Mouse (Mus musculus): ENCODE data around the gene Srcap. TPM values are rescaled to one million over a fixed set of nuclear protein-coding genes. Genes with fewer than 3 reads are reported as not detected.

Srcap gene
- polyA plus RNA-seq, 1 experiment from 2014 or later = 39.6 TPM

GRCm38 (mm10) chr7:127588011-127588871 lies 76.5 kb downstream of the Srcap start, which contains the start of the genes Ccdc189 and Rnf40:
Gene Ccdc189 (minus strand): TSS chr7:127588595.
Gene Rnf40 (plus strand): TSS chr7:127588767.
- peak; percentile 97 for ATAC-seq (ENCODE audit: low FRiP score, low TSS enrichment)

DNA sequence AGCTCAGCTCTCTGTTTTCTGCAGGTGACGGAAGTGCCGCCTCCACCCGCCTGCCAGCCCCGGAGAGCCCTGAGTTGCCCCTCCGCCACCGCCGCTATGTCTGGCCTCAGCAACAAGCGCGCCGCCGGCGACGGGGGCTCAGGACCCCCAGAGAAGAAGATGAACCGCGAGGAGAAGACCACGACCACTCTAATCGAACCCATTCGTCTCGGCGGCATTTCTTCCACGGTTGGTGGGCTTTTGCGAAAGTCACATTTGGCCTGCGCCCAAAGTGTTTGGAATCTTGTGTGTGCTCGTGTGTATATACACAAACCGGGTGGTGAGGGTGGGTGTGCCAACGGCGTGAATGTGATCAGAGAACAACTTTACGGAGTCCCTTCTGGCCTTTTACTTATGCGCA lies 77.1 kb downstream of the Srcap start:
- WGBS = 2% methylated on average over 29 of the region's 29 CpGs
- peak overlapping the region; percentile 82 for H3K4me3 ChIP-seq (ENCODE audit: low read length)
- H3K27ac ChIP-seq (ENCODE audit: low read length) = no peak overlapping the region; the same call in 1 of the 2 replicates

More at GRCm38 (mm10) chr7:127588011-127588871, 76.5 kb downstream of the Srcap start, which contains the start of the genes Ccdc189 and Rnf40:
- Histone ChIP-seq H3K4me1 (ENCODE audit: insufficient read depth, low read length) (peaks cover 17% of the 10 kb centered on the region), H3K27ac (ENCODE audit: low read length) (peak within 1 kb of the TSS; percentile 83), H3K27me3 (ENCODE audit: insufficient read depth, low read length) (no peaks in the 10 kb centered on the region), H3K4me2 (replicated peaks; ENCODE audit: low read depth, low read length) (peak within 1 kb of the TSS; percentile 77), H3K9ac (replicated peaks; ENCODE audit: low read length) (peak within 1 kb of the TSS; percentile 80), H3K36me3 (ENCODE audit: insufficient read depth, low read length) (peaks cover 42% of the 10 kb centered on the region), H3K4me3 (ENCODE audit: low read length) (peak within 1 kb of the TSS; percentile 82), H3K9me3 (ENCODE audit: low read length) (no peaks in the 10 kb centered on the region)
- 0% methylated on average over 50 of the region's 50 CpGs for WGBS

DNA sequence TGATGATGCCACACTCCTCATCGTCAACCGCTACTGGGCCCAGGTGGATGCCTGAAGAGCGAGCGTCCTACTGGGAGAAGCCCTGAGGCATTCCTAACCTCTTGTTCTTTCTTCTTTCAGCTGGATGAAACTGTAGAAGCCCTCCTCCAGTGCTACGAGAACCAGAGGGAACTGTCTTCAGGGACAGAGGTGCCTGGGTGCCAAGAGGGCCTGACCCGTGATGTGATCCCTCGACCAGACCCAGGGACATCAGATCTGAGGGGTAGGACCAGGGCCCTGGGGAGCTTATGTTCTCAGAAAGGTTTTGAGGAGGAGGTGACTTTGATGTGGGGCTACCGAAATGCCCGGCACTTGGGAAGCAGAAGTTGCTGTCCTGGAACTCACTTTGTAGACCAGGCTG lies 77.9 kb downstream of the Srcap start:
- Histone ChIP-seq H3K9me3 (ENCODE audit: low read length) (no peaks in the 10 kb centered on the region), H3K4me1 (ENCODE audit: insufficient read depth, low read length) (peaks cover 17% of the 10 kb centered on the region), H3K36me3 (ENCODE audit: insufficient read depth, low read length) (peaks cover 44% of the 10 kb centered on the region), H3K4me2 (replicated peaks; ENCODE audit: low read depth, low read length) (peak overlapping the region; percentile 77), H3K27ac (ENCODE audit: low read length) (no peak overlapping the region), H3K9ac (replicated peaks; ENCODE audit: low read length) (peak overlapping the region; percentile 80), H3K27me3 (ENCODE audit: insufficient read depth, low read length) (no peaks in the 10 kb centered on the region), H3K4me3 (ENCODE audit: low read length) (peak overlapping the region; percentile 82)
- WGBS = 84% methylated on average over 9 of the region's 9 CpGs
- ATAC-seq (ENCODE audit: low FRiP score, low TSS enrichment) = no peak

More for the DNA sequence above, 77.1 kb downstream of the Srcap start:
- Histone ChIP-seq H3K9me3 (ENCODE audit: low read length) (no peaks in the 10 kb centered on the region), H3K4me2 (replicated peaks; ENCODE audit: low read depth, low read length) (peak overlapping the region; percentile 77), H3K36me3 (ENCODE audit: insufficient read depth, low read length) (peaks cover 42% of the 10 kb centered on the region), H3K9ac (replicated peaks; ENCODE audit: low read length) (peak overlapping the region; percentile 80), H3K27me3 (ENCODE audit: insufficient read depth, low read length) (no peaks in the 10 kb centered on the region), H3K4me1 (ENCODE audit: insufficient read depth, low read length) (peaks cover 17% of the 10 kb centered on the region)
- no peak for ATAC-seq (ENCODE audit: low FRiP score, low TSS enrichment)

GRCm38 (mm10) chr7:127591108-127591507 lies 79.3 kb downstream of the Srcap start:
- Histone ChIP-seq H3K9me3 (ENCODE audit: low read length) (no peaks in the 10 kb centered on the region), H3K4me2 (replicated peaks; ENCODE audit: low read depth, low read length) (no peak overlapping the region), H3K9ac (replicated peaks; ENCODE audit: low read length) (no peak overlapping the region), H3K27me3 (ENCODE audit: insufficient read depth, low read length) (no peaks in the 10 kb centered on the region), H3K36me3 (ENCODE audit: insufficient read depth, low read length) (peaks cover 59% of the 10 kb centered on the region), H3K4me3 (ENCODE audit: low read length) (no peak overlapping the region), H3K4me1 (ENCODE audit: insufficient read depth, low read length) (peaks cover 17% of the 10 kb centered on the region), H3K27ac (ENCODE audit: low read length) (no peak overlapping the region)
- WGBS = 93% methylated on average over 10 of the region's 10 CpGs
- ATAC-seq (ENCODE audit: low FRiP score, low TSS enrichment) = no peak

DNA sequence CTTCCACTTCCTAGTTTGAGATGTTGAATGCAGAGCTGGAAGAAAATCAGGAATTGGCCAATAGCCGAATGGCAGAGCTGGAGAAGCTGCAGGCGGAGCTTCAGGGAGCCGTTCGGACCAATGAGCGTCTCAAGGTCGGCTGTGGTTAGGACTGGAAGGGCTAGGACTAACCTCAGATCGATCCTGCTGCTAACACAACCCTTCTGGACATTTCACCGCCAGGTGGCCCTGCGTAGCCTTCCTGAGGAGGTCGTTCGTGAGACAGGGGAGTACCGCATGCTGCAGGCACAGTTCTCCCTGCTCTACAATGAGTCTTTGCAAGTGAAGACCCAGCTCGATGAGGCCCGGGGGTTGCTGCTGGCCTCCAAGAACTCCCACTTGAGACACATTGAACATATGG lies 80.8 kb downstream of the Srcap start:
- peaks cover 9% of the 10 kb centered on the region for H3K4me1 ChIP-seq (ENCODE audit: insufficient read depth, low read length)
- H3K4me2 ChIP-seq (replicated peaks; ENCODE audit: low read depth, low read length) = no peak overlapping the region

DNA sequence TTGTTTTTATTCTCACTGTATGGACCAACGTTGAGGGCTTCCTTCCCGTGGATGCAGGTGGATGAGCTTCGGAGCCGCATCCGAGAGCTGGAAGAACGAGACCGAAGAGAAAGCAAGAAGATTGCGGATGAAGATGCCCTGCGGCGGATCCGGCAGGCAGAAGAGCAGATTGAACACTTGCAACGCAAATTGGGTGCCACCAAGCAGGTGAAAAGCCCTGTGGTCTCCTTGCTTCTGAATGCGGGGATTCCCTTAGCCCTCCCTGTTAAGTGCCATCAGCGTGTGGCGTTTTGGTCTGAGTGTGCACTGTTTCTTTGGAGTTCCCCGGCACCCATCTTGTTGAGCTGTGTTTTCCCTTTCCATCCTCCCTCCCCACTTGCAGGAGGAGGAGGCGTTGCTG lies 85.0 kb downstream of the Srcap start:
- Histone ChIP-seq H3K4me1 (ENCODE audit: insufficient read depth, low read length) (no peaks in the 10 kb centered on the region), H3K9ac (replicated peaks; ENCODE audit: low read length) (no peak overlapping the region), H3K27me3 (ENCODE audit: insufficient read depth, low read length) (no peaks in the 10 kb centered on the region), H3K27ac (ENCODE audit: low read length) (no peak overlapping the region), H3K36me3 (ENCODE audit: insufficient read depth, low read length) (peaks cover 91% of the 10 kb centered on the region), H3K4me2 (replicated peaks; ENCODE audit: low read depth, low read length) (no peak overlapping the region), H3K9me3 (ENCODE audit: low read length) (no peaks in the 10 kb centered on the region), H3K4me3 (ENCODE audit: low read length) (no peak overlapping the region)
- ATAC-seq (ENCODE audit: low FRiP score, low TSS enrichment) = no peak
- 94% methylated on average over 17 of the region's 17 CpGs for WGBS

More for the DNA sequence above, 80.8 kb downstream of the Srcap start:
- no peaks in the 10 kb centered on the region for H3K27me3 ChIP-seq (ENCODE audit: insufficient read depth, low read length)
- peaks cover 74% of the 10 kb centered on the region for H3K36me3 ChIP-seq (ENCODE audit: insufficient read depth, low read length)
- no peak overlapping the region for H3K9ac ChIP-seq (replicated peaks; ENCODE audit: low read length)
- H3K4me3 ChIP-seq (ENCODE audit: low read length) = no peak overlapping the region
- no peak overlapping the region for H3K27ac ChIP-seq (ENCODE audit: low read length)
- H3K9me3 ChIP-seq (ENCODE audit: low read length) = no peaks in the 10 kb centered on the region
- no peak for ATAC-seq (ENCODE audit: low FRiP score, low TSS enrichment)
- WGBS = 87% methylated on average over 14 of the region's 14 CpGs

DNA sequence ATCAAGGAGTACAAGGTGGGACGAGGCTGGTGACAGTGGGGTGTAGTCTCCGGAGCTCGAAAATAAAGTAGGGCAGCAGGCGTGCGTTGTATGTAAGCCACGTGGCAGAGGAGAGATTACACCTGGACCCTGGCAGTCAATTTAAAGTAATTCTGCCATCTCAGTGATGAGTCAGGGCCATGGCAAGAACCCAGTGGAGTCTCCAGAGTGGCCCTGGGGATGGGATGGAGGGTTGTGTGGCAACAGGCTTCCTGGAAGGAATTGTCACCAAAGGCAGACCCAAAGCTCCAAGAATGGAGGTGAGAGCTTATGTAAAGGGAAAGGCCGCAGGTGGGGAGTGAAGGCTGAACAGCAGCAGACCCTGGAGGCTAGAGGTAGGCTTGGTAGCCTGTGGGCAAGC lies 88.8 kb downstream of the Srcap start:
- Histone ChIP-seq H3K27me3 (ENCODE audit: insufficient read depth, low read length) (no peaks in the 10 kb centered on the region), H3K9me3 (ENCODE audit: low read length) (no peaks in the 10 kb centered on the region), H3K36me3 (ENCODE audit: insufficient read depth, low read length) (peaks cover 73% of the 10 kb centered on the region), H3K9ac (replicated peaks; ENCODE audit: low read length) (no peak overlapping the region), H3K27ac (ENCODE audit: low read length) (no peak overlapping the region), H3K4me2 (replicated peaks; ENCODE audit: low read depth, low read length) (no peak overlapping the region), H3K4me3 (ENCODE audit: low read length) (no peak overlapping the region), H3K4me1 (ENCODE audit: insufficient read depth, low read length) (no peaks in the 10 kb centered on the region)
- 93% methylated on average over 7 of the region's 7 CpGs for WGBS
- no peak for ATAC-seq (ENCODE audit: low FRiP score, low TSS enrichment)

DNA sequence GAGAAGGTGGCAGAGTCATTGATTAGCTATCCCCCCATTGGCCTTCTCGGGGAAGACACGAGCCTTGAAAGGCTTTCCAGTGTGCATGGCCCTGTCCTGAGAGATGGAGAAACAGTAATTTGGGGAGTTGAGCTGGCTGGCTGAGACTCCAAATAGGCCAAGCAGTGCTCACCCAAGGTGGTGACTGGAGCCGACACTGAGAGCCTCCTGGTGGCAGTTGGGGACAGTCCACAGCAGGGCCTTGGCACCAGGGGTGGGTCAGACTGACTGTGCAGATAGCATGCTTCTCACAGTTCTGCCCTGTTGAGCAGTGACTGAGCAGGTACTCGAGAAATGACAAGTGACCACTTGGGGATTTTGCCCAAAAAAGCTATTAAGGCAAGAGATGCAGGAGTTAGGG lies 90.0 kb downstream of the Srcap start:
- 79% methylated on average over 4 of the region's 4 CpGs for WGBS
- Histone ChIP-seq H3K4me1 (ENCODE audit: insufficient read depth, low read length) (no peaks in the 10 kb centered on the region), H3K9me3 (ENCODE audit: low read length) (no peaks in the 10 kb centered on the region), H3K27ac (ENCODE audit: low read length) (no peak overlapping the region), H3K4me3 (ENCODE audit: low read length) (no peak overlapping the region), H3K9ac (replicated peaks; ENCODE audit: low read length) (no peak overlapping the region), H3K4me2 (replicated peaks; ENCODE audit: low read depth, low read length) (no peak overlapping the region), H3K36me3 (ENCODE audit: insufficient read depth, low read length) (peaks cover 62% of the 10 kb centered on the region), H3K27me3 (ENCODE audit: insufficient read depth, low read length) (no peaks in the 10 kb centered on the region)
- ATAC-seq (ENCODE audit: low FRiP score, low TSS enrichment) = no peak

DNA sequence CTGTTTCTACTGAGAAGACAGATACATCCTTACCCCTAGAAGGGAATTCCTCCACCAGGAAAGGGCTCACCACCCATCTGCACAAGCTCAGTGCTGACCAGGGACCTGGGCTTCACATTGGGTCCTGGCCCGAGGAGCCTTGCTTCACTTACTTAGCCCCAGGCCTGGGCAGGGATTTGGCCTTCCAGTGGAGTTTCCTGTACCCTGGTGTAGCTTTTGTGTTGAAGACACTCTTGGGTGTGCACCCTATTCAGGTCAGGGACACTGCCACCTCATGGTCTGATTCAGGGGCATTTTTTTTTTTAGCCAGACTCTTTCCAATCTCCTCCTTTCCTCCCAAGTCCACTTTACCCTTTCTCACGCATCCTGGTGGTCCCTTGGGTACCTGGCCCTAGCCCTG lies 91.1 kb downstream of the Srcap start:
- H3K4me1 ChIP-seq (ENCODE audit: insufficient read depth, low read length) = no peaks in the 10 kb centered on the region
- H3K4me3 ChIP-seq (ENCODE audit: low read length) = no peak overlapping the region
- ATAC-seq (ENCODE audit: low FRiP score, low TSS enrichment) = no peak
- no peak overlapping the region for H3K27ac ChIP-seq (ENCODE audit: low read length)
- peaks cover 50% of the 10 kb centered on the region for H3K36me3 ChIP-seq (ENCODE audit: insufficient read depth, low read length)
- WGBS = 83% methylated on average over 2 of the region's 2 CpGs
- no peaks in the 10 kb centered on the region for H3K27me3 ChIP-seq (ENCODE audit: insufficient read depth, low read length)
- no peak overlapping the region for H3K9ac ChIP-seq (replicated peaks; ENCODE audit: low read length)
- H3K4me2 ChIP-seq (replicated peaks; ENCODE audit: low read depth, low read length) = no peak overlapping the region
- H3K9me3 ChIP-seq (ENCODE audit: low read length) = no peaks in the 10 kb centered on the region

GRCm38 (mm10) chr7:127604256-127604655 lies 92.5 kb downstream of the Srcap start:
- H3K4me2 ChIP-seq (replicated peaks; ENCODE audit: low read depth, low read length) = no peak overlapping the region
- H3K4me3 ChIP-seq (ENCODE audit: low read length) = no peak overlapping the region
- no peak overlapping the region for H3K9ac ChIP-seq (replicated peaks; ENCODE audit: low read length)
- 91% methylated on average over 10 of the region's 10 CpGs for WGBS
- no peaks in the 10 kb centered on the region for H3K9me3 ChIP-seq (ENCODE audit: low read length)
- ATAC-seq (ENCODE audit: low FRiP score, low TSS enrichment) = no peak
- H3K4me1 ChIP-seq (ENCODE audit: insufficient read depth, low read length) = no peaks in the 10 kb centered on the region
- peaks cover 49% of the 10 kb centered on the region for H3K36me3 ChIP-seq (ENCODE audit: insufficient read depth, low read length)
- H3K27ac ChIP-seq (ENCODE audit: low read length) = no peak overlapping the region
- no peaks in the 10 kb centered on the region for H3K27me3 ChIP-seq (ENCODE audit: insufficient read depth, low read length)

All from kidney, embryonic 16.5 days (tissue).